Mouse (Mus musculus) left cerebral cortex, postnatal 25 days (tissue): ENCODE measurements around the gene Krt78. TPM values are rescaled to one million over a fixed set of nuclear protein-coding genes. Genes with fewer than 3 reads are reported as not detected.

Experiments used
- DNase-seq, 2 experiments: peaks; one replicate each; pipeline ENCODE4 v3.0.0; 2022; ENCODE audit warnings: low spot score in 2 of 2, mixed read lengths in 1 of 2
- intact Hi-C: fragments of 180-260 bp; cut with DNase I; formaldehyde crosslinking; loops from one replicate; pipeline ENCODE4 v1.15.1; 2025
- total RNA-seq, 2 experiments: library from RNA; stranded (reverse); gene quantifications; 2 replicates each; pipeline ENCODE4 v1.2.3; 2021

Gene Krt78
- total RNA-seq, 2 experiments from 2014 or later = not detected

DNA sequence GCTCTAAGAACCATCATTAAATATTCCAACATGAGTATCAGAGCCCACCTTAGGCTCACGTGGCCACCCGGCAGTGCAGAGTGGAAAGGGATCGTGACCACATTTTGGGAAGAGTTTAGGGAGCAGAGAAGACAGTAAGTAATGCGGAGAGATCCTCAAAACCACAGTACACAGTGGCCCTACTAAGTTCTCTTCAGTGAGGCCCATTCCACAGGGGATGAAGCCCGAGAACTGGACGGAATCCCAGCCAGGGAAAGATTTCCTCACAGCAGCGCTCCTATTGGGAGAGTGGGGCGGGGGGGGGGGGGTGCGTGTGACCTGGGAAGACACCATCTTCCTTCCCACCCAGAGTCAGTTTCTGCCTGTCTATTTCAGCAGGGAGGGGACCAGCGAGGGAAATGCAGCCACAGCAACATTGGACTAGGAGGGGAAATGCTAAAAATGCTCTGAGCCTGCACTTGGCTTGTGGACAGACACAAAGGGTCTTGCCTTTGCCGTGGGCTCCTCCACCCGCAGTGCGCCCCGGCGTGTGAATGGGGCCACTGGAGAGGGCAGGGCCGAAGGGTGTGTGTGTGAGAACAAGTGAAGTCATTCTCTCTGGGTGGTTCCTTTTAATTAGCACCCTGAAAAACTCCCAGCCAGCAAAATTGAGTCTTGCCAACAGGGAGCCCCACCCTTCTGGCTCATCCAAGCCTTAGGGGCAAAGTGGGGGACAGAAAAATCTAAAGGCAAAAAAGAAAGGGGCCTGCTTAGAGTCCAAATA, 20.2 kb upstream of the Krt78 start:
- DNase-seq = no peak
- intact Hi-C loops = no loop called here

DNA sequence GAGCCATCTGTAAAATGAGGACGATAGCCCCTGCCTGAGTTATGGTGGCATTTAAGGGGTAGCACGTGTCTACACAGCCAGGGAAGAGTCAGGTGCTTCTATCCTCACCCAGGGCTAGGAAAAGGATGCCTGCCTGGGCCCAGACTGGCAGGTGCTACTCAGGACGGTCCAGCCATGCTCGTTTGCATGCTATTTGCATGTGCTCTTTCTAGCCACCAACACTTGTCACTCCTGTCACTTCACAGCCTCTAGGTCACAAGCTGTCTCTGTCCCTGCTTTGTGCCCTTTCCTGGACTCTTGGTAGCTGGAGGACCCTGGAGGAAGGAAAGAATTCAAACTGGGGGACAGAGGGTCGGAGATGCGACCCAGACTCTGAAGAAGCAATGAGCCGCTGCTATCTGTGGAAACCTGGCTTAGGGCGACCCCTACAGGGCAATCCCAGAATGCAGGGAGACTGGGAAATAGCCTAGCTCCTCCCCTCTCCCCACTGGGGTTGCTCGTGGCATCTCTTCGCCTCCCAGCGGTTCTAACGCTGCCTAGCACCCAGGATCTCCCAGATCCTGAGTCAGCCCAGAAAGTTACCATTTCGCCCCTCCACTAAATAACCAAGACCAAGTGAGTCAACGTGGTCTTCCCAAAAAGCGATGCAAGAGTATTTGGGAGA, 19.5 kb upstream of the Krt78 start:
- peak; percentile 94 to 97 for DNase-seq
- intact Hi-C loops = loop anchor here (1.0 kb wide), 2 partner anchors 201 to 454 kb away; no protein-coding TSS in a partner anchor

DNA sequence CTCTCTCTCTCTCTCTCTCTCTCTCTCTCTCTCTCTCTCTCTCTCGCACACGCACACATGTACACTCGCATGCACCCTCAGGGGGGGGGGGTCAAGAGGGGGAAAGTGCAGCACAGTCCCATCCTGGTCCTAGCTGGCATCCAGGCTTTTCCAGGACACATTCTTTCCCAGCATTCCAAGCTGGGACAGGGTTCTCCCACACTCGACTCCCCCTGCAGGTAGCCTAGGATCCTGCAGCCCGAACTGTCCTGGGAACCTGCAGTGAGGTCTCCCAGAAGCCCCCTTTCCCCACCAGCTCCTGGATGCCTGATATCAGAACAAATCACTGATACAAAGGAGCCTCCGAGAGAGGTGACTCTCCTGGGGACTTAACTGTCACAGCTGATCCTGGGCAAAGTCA, 16.4 kb upstream of the Krt78 start:
- peak in 1 of 2 experiments; percentile 14 for DNase-seq
- intact Hi-C loops = no loop called here

DNA sequence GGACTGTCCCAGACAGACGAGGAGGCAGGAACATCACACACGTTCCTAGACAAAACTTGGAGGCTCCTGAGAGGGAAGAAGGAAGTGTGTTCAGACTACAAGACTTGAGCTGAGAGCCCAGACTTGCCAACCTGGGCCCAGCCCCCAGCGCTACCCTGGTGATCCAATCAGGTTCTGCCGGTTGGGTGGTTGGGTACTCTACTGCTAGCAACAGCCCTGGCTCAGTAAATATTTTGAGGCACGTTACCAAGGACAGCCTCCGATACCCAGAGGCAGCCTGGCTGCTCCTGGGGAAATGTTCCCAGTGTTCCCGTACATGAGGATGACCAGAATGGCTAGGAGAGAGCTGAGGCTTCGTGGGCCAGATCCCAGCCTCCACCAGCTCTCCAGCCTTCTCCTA, 12.7 kb upstream of the Krt78 start:
- intact Hi-C loops = no loop called here
- no peak for DNase-seq

DNA sequence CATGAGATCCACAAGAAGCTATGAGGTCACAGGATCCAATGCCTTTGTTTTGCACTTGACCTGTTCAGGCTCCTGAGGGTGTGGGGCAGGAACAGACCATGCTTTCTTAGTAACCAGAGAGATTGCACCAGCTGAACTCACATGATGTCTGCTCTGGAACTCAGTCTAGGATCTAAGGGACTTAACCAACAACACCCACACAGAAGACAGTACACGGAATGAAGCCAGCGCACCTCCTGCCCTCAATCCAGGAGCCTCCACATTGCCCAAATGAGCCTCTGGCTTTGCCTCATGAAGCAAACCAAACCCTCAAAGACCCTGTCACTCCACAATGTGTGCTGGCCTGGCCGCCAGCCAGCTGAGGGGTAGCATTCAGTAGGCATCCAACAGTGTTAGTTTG, 4.8 kb upstream of the Krt78 start:
- DNase-seq = no peak
- intact Hi-C loops = no loop called here

DNA sequence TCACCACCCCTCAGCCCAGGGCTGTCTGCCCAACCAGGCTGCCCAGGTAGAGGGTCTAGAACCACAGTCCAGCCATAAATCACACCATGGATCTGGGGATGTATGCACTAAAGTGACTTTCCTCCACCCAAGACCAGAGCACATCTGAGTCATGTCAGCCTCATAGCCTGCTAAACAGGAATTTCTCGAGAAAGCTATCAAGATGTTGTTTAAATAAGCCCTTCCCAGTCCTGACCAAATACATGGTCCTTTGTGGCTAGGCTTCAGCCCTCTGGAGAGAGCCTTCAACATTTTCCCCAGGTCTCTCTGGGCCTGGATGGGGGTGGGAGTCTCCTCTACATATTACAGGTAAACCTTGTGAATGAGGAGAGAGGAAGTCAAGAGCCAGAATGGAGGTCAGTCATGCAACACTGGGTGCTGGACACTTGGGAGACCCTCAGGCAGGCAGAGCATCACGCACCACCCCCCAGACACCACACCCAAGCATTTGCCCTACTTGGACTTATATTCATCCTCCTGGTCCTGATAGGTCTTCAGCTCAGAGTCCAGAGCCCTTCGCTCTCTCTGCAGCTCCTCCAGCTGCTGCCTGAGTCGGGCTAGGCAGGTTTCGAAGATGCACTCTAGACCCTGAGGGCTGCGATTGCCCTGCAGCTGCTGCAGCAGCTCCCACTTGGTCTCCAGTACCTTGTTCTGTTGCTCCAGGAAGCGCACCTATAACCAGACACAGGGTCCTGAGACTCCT, 1.2 kb downstream of the Krt78 start:
- intact Hi-C loops = no loop called here
- no peak for DNase-seq

DNA sequence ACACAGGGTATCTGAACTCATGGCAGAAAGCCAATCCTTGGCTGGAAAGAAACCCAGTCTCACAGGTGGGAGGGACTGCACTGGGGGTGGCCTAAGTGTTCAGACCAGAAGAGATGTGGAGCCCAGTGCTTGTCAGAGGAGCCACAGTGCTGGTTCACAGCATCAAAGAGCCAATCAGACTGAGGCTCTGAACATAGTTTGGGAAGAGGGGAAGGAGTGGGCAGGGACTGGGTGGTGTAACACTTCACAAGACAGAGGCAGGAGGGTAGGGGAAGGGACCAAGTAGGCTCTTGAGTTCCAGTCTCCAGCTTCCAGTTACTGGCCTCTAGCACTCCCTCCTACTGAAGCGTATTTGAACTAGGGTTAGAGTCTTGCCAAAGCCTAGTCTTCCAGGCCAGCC, 8.7 kb downstream of the Krt78 start:
- DNase-seq = no peak
- intact Hi-C loops = no loop called here

DNA sequence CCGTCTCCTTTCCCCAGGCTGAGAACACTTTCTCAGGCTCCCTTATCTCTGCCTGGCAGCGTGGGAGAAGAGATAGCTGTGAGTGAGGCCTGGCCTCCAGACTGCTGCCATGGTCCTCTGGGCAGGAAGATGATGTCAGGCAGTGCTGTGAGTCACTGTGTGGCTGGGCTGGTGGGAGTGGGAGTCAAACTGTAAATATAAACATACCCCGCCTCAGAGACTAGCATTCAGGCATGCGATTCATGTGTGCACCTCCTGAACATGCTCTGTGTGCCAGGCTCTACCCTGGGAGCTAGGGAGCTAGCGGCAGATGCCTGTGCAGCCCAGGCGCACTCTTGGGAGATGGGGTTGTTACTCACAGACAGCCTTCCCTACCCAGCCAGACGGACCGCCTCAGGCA, 12.1 kb downstream of the Krt78 start:
- intact Hi-C loops = no loop called here
- DNase-seq = peak in 1 of 2 experiments; percentile 8

DNA sequence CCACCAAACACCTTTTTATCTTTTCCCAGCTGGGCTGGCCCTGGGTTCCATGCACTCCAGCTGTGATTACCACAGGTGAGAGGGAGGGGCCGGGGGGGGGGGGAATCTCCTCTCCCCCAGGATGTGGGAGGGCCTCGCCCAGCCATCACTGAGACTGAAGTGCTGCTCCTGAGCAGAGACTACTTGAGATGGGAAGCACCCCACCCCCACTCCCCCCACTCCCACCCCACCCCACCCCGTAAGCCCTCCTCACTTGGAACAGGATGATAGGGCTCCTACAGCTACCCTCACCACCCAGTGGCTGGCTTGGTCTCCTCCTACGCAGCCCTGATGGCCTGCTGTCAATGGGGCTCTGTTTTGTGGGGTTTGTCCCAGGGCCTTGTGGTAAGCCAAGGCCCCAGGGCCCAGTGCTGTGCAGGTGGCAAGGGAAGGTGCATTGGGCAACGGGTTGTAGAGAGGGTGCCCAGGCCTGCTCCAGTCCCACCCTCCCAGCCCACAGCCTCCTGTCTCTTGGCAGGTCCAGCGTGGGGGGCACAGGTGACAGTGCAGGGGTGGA, 13.7 kb downstream of the Krt78 start, which contains the start of gene Krt79:
Krt79 (minus strand) TSS at position 51 of the 556 bp plus-strand sequence.
- intact Hi-C loops = no loop called here
- no peak for DNase-seq

DNA sequence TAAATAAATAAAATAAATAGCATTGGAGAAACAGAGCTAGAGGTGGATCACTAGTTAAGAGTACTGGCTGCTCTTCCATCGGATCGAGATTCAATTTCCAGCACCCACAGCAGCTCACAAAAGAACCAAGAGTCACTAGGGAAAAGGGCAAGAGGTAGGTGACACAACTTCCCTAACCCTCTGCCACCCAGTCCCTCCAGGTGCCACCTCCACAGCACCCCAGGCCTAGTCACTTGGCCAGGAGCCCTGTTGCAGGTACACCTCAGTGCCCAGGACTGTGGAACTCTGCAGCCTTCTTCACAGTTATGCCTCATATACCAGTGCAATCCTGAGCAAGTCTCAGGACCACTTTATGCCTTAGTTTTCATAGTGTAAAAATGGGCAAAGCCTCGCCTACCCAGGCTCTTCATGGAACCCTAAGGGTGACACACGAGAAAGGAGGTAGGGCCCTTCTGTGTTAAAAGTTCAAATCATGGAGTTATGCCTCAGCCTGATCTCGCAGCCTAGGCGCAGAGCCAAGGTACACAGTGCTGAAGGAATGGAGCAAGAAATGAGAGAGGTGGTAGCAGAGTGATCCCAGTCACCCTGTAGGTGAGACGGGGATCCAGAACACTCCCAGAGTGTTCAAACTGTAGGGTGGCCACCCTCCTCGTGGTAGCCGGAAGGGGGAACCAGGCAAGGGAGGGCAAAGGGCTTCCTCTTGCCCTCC, 15.3 kb downstream of the Krt78 start:
- DNase-seq = no peak
- intact Hi-C loops = no loop called here

DNA sequence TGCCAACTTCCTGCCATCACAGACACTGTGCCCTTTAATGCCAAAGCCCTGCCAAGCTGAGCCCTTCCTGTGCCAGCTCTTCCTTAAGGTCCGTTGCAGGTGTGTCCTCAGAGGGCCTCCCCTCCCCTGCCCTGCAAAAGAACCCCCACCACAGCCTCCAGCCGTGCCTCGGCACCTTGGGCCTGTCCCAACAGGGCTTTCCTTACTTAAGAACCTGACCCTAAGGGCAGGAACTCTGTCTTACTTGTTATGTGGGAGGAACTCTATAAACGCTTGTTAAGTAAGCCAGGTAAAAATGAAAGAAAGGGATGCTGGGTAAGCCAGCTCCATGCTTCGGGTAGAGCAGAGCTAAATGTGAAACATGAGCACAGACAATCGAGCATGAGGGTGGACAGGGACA, 21.1 kb downstream of the Krt78 start:
- no peak for DNase-seq
- intact Hi-C loops = no loop called here

DNA sequence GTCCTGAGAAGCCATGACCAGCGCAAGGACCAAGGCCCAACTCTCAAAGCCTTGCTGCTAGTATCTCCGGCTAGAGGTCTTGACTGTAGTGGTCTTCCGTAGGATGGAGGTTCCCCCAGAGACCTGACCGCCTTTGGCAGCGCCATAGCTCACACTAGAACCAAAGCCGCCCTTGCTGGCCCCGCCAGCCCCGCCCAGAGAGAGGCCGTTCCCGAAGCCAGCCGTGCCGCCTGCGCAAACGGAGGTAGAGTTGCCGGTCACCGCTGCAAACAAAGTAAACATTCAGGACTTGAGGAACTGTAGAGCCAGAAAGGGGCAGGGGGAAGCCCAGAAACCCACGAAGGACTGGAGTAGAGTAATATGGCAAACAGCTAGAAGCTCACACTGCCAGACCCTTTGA, 24.4 kb downstream of the Krt78 start:
- DNase-seq = no peak
- intact Hi-C loops = no loop called here

DNA sequence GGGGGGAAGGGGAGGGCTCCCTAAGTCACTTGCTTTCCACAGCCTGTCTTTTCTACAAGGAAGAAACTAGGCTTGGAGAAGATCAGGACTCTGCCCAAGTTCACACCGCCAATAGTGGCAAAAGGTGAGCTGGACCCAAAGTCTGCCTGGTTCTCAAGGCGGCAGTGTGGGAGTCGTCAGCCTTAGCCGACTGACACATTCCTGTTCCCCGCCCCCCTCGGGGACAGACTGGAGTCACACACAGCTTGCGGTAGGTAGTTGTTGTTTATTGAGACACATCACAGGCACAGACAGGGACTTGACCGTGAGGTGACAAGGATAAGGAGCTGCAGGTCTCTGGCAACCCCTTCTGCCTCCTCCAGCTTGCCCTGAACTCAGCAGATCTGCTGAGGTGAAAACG, 25.0 kb downstream of the Krt78 start:
- intact Hi-C loops = no loop called here
- DNase-seq = no peak

DNA sequence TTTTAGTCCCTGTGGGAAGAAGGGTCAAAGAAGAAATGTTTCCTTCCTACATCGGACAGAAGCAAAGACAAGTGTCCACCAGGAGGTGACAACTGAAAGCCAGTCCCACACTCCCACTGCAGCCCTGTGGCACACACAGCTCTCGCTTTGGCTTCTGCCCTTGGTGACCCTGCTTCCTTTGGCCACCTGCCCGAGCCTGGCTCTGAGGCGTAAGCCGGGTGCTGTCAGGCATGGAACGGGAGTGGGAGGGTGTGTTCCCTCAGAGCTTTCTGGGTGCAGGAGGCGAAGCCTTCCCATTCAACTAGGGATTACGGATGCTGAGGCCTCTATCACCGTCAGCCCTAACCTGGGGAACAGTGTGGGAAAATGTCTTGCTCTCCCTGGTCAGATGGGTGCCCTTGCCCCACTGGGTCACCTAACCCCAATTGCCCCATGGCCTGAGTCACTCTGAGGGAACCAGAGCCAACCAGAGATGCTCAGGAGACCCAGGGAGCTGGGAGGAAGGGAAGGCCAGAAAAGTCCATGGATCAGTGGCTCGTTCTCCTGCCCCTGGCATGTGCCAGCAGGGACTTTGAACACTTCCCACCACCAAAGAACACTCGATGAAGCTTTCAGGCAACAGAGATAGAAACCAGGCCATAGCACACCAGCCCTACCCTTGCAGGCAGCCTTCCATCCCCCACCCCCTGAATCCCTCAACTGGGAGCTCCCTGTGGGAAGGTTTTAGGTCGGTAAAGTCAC, 26.6 kb downstream of the Krt78 start:
- no peak for DNase-seq
- intact Hi-C loops = no loop called here

DNA sequence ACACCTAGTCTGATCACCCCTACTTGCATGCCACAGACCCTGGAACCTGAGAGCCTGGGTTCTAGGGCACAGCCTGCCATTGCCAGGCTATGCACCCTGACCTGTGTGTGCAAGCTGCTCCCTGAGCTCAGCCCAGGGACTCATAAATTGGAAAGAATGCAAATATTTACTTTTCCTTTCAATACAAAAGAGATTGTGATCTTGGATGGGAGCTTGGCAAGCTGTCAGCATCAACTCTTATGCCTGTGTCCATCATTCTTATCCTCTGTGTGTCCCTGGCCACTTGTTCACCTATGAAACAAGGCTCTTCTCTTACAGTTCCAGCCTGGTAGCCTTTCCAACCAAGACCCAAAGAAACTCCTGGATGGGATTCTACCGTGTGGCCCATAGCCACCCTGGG, 29.0 kb downstream of the Krt78 start:
- intact Hi-C loops = no loop called here
- no peak for DNase-seq

DNA sequence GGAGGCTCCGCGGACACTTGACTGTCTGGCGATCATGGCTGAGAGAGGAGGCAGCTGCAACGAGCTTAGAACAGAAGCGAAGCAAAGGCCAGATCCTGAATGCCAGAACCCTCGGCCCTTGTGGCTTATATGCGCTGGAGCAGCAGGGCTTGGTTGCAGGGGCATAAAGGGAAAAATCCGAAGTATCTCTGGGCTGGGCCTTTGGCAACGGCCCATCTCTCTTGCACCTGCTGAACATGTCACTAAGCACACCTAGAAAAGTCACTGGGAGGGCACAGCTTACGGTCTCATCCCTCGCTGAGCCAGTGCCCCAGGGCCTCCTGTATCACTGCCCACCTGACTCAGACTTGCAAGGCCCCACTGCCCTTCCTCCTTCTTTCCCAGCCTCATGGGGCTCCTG, 29.5 kb downstream of the Krt78 start, which contains the start of gene Krt4:
Krt4 (minus strand) TSS at position 101 of the 400 bp plus-strand sequence.
- DNase-seq = no peak
- intact Hi-C loops = no loop called here

DNA sequence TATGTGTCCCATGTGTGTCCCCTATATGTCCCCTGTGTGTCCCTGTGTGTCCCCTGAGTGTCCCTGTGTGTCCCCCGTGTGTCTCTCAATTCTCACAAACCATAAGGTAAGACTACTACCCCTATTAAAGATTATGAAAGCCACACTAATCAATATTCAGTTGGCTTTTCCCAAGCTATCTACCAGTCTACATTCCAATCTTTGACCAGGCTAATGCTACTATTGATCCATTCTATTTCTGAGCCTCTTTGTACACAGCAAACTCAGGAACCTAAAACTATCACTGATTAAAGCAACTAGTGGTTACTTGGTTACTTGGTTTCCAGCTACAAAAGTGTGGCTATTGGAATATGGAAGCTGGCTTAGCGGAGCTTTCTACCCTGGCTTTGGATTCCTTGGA, 31.8 kb downstream of the Krt78 start:
- DNase-seq = no peak
- intact Hi-C loops = no loop called here

DNA sequence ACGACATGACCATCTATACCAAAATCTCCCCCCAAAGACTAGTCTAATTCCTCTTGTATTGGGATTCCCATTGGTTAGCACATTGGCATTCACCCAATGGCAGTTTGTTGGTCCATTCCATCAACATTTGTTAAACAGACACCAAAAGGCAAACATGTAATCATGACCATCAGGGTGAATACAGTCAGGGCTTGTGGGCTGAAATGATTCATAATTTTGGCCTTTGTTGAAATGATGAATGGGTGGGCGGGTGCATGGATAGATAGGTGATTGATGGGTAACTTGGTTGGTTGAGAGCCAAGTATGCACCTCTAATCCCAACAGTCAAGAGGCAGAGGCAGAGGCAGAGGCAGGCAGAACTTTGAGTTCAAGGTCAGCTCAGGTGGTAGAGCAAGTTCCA, 38.0 kb downstream of the Krt78 start:
- intact Hi-C loops = no loop called here
- no peak for DNase-seq

DNA sequence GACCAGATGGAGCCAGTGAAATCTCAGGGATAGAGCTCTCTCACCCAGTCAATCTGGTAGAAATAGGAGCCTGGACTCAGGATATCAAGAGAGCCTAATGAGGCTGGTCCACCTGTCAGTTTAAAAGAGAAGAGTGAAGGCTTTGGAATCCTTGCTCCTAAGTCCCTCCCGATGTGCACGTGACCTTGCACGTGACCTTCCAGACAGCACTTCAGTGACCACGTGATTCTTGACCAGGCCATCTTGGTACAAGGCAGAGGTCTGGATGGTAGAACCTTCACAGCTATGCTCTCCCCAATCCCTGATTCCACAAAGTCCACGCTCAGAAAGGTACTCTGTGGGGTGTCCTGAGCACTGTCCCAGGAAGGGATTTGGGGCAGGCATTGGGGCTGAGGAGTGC, 49.2 kb downstream of the Krt78 start:
- intact Hi-C loops = loop anchor here (5.0 kb wide), 1 partner anchor 318 kb away; no protein-coding TSS in a partner anchor
- no peak for DNase-seq
